Mouse (Mus musculus) small intestine, adult 2 months (tissue): Measurements from ENCODE around the gene Map2k2.

Source experiments
- CTCF ChIP-seq: fragments of 200-500 bp; IDR thresholded peaks from 2 replicates; pipeline ENCODE4 v1.5.1; 2012; ENCODE audit warnings: low read depth, mild to moderate bottlenecking, control low read depth, inconsistent platforms, low read length, moderate library complexity, mixed read lengths; ENCODE audit not compliant: insufficient replicate concordance, insufficient read length; ENCODE audit errors: extremely low read depth
- POLR2A ChIP-seq: fragments of 200-500 bp; IDR thresholded peaks from 2 replicates; pipeline ENCODE4 v1.6.1; 2012; ENCODE audit warnings: low read depth, mild to moderate bottlenecking, control low read depth, inconsistent platforms, low read length, moderate library complexity

- no peak for TF ChIP-seq CTCF
- no peak for TF ChIP-seq POLR2A
Measured at GRCm38 (mm10) chr10:81180946-81181345, 75.2 kb downstream of the Map2k2 start.
